Mouse (Mus musculus): Measurements from ENCODE around the gene Btbd6. TPM values are rescaled to one million over a fixed set of nuclear protein-coding genes. Genes with fewer than 3 reads are reported as not detected.

Btbd6 gene
- polyA plus RNA-seq, 1 experiment from 2014 or later = 19.2 TPM

DNA sequence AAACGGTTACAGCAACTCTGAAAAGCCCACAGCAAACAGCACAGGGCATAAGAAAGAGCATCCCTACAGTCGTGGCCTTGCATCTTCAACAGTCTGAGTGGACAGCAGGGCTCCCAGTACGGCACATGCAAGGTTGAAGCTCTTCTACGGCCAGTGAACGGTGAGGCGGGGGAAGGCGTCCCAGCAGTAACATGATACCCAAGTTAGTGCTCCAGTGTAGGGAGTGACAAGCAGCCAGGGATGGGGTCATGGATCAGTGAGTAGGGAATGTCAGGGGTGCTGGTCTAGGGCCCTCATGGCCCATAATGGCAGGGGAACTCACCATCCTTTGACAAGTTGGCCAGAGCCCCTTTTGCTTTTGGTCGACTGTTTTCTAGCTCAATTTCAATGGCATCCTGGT is 7.3 kb upstream of the Btbd6 start:
- WGBS = 66% methylated on average over 8 of the region's 8 CpGs
- peaks cover 47% of the 10 kb centered on the region for H3K36me3 ChIP-seq (ENCODE audit: control insufficient read depth, insufficient read depth, low read length)
- no peaks in the 10 kb centered on the region for H3K27me3 ChIP-seq (ENCODE audit: control insufficient read depth, insufficient read depth, low read length)
- DNase-seq (ENCODE audit: low spot score, missing footprints) (no peak), ATAC-seq (ENCODE audit: low FRiP score) (no peak)
- no peak overlapping the region for H3K4me3 ChIP-seq (ENCODE audit: low read depth, low read length)
- H3K9ac ChIP-seq (ENCODE audit: low read length) = no peak overlapping the region
- H3K9me3 ChIP-seq (ENCODE audit: control insufficient read depth, low read length) = no peaks in the 10 kb centered on the region
- H3K27ac ChIP-seq (ENCODE audit: low read depth, low read length) = no peak overlapping the region
- no peaks in the 10 kb centered on the region for H3K4me1 ChIP-seq (ENCODE audit: control insufficient read depth, insufficient read depth, low read length)
- no peak overlapping the region for H3K4me2 ChIP-seq

DNA sequence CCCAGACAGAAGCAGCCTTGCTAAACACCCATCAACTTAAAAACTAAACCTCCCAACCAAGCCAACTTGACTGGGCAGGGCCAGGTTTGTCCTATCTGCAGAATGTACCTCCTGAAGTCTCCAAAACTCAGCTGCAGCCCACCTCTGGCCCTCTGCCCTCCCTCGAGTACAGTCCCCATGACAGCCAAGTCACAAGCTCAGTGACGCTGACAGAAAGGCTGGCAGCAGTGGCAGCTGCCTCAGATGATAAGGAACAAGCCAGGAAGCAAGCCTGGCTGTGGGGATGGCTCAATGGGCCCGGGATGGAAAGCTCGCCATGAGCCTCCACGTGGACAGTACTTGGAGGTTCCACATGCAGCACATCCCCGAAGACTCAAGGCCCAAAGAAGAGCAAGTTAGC is 6.7 kb upstream of the Btbd6 start:
- no peak for ATAC-seq (ENCODE audit: low FRiP score)

DNA sequence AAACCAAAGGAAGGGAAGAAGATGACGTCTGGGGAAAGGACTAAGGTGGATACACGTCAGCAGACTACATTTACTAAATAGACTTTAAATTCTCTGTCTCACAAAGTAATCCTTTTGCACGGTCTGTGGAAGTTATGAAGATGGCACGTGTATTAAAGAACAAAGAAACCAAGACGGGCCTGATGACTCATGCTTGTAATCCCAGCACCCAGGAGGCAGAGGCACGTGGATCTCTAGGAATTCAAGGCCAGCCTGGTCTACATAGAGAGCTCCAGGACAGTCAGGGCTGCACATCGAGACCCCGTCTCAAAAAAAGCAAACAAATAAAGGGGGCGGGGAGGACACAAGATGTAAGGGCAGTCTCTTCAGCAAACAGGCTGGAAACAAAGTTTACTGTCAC is 1.5 kb upstream of the Btbd6 start:
- ATAC-seq (ENCODE audit: low FRiP score) (no peak), DNase-seq (ENCODE audit: low spot score, missing footprints) (no peak)
- Histone ChIP-seq H3K36me3 (ENCODE audit: control insufficient read depth, insufficient read depth, low read length) (peaks cover 33% of the 10 kb centered on the region), H3K4me3 (ENCODE audit: low read depth, low read length) (no peak overlapping the region), H3K9me3 (ENCODE audit: control insufficient read depth, low read length) (no peaks in the 10 kb centered on the region), H3K4me1 (ENCODE audit: control insufficient read depth, insufficient read depth, low read length) (peaks cover 11% of the 10 kb centered on the region), H3K4me2 (no peak overlapping the region), H3K27me3 (ENCODE audit: control insufficient read depth, insufficient read depth, low read length) (no peaks in the 10 kb centered on the region), H3K9ac (ENCODE audit: low read length) (no peak overlapping the region), H3K27ac (ENCODE audit: low read depth, low read length) (no peak overlapping the region)
- 89% methylated on average over 9 of the region's 9 CpGs for WGBS

More for the DNA sequence above, 6.7 kb upstream of the Btbd6 start:
- H3K4me2 ChIP-seq = no peak overlapping the region
- H3K4me1 ChIP-seq (ENCODE audit: control insufficient read depth, insufficient read depth, low read length) = no peaks in the 10 kb centered on the region
- no peak overlapping the region for H3K27ac ChIP-seq (ENCODE audit: low read depth, low read length)
- no peaks in the 10 kb centered on the region for H3K27me3 ChIP-seq (ENCODE audit: control insufficient read depth, insufficient read depth, low read length)
- no peaks in the 10 kb centered on the region for H3K9me3 ChIP-seq (ENCODE audit: control insufficient read depth, low read length)
- no peak overlapping the region for H3K4me3 ChIP-seq (ENCODE audit: low read depth, low read length)
- H3K36me3 ChIP-seq (ENCODE audit: control insufficient read depth, insufficient read depth, low read length) = peaks cover 44% of the 10 kb centered on the region
- DNase-seq (ENCODE audit: low spot score, missing footprints) = no peak
- WGBS = 88% methylated on average over 6 of the region's 6 CpGs
- H3K9ac ChIP-seq (ENCODE audit: low read length) = no peak overlapping the region

DNA sequence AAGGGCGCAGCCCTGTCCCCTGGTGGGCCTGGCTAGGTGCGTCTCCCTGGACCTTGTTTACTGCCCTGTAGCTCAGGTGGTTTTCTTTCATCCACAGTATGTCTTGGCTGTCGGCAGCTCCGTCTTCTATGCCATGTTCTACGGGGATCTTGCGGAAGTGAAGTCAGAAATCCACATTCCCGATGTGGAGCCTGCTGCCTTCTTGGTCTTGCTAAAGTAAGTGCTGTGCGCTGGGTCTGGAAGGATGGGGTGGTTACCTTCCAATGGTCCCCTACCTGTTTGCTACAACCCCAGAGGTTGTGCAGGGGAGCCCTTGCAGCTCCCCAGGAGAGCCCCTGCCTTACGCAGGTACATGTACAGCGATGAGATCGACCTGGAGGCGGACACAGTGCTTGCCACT is 874 bp downstream of the Btbd6 start:
- H3K27ac ChIP-seq (ENCODE audit: low read depth, low read length) = peak overlapping the region; percentile 58; the same call in 1 of the 2 replicates
- ATAC-seq (ENCODE audit: low FRiP score) (no peak), DNase-seq (ENCODE audit: low spot score, missing footprints) (no peak)
- peak overlapping the region; percentile 51 for H3K4me3 ChIP-seq (ENCODE audit: low read depth, low read length)
- peaks cover 23% of the 10 kb centered on the region for H3K36me3 ChIP-seq (ENCODE audit: control insufficient read depth, insufficient read depth, low read length)
- WGBS = 42% methylated on average over 12 of the region's 12 CpGs
- no peaks in the 10 kb centered on the region for H3K27me3 ChIP-seq (ENCODE audit: control insufficient read depth, insufficient read depth, low read length)
- peak overlapping the region; percentile 81 for H3K9ac ChIP-seq (ENCODE audit: low read length)
- H3K9me3 ChIP-seq (ENCODE audit: control insufficient read depth, low read length) = no peaks in the 10 kb centered on the region
- peak overlapping the region; percentile 92 for H3K4me2 ChIP-seq
- peaks cover 11% of the 10 kb centered on the region for H3K4me1 ChIP-seq (ENCODE audit: control insufficient read depth, insufficient read depth, low read length)

DNA sequence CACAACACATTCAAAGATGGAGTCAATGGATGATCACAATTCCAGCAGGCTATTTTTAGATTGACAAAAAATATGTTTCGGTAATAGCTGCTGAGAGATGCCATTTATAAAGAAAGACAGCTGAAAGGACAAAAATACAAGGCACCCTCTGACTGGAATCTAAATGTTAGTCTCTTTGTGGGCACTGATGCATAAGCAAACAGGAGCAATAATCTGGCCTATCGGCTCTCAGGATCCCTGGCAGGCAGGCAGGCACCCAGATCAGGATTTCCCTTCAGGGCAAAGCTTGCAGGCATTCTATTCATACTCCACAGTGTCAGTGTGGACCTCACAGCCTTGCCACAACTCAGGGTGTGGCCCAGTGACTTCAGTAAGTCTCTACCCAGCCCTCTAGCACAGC is 5.7 kb downstream of the Btbd6 start:
- DNase-seq (ENCODE audit: low spot score, missing footprints) = no peak
- H3K9ac ChIP-seq (ENCODE audit: low read length) = no peak overlapping the region
- WGBS = 79% methylated on average over 2 of the region's 2 CpGs
- ATAC-seq (ENCODE audit: low FRiP score) = no peak
- H3K4me3 ChIP-seq (ENCODE audit: low read depth, low read length) = no peak overlapping the region
- peaks cover 13% of the 10 kb centered on the region for H3K36me3 ChIP-seq (ENCODE audit: control insufficient read depth, insufficient read depth, low read length)
- H3K4me1 ChIP-seq (ENCODE audit: control insufficient read depth, insufficient read depth, low read length) = peaks cover 3% of the 10 kb centered on the region
- H3K27me3 ChIP-seq (ENCODE audit: control insufficient read depth, insufficient read depth, low read length) = no peaks in the 10 kb centered on the region
- H3K4me2 ChIP-seq = no peak overlapping the region
- no peak overlapping the region for H3K27ac ChIP-seq (ENCODE audit: low read depth, low read length)
- H3K9me3 ChIP-seq (ENCODE audit: control insufficient read depth, low read length) = no peaks in the 10 kb centered on the region

DNA sequence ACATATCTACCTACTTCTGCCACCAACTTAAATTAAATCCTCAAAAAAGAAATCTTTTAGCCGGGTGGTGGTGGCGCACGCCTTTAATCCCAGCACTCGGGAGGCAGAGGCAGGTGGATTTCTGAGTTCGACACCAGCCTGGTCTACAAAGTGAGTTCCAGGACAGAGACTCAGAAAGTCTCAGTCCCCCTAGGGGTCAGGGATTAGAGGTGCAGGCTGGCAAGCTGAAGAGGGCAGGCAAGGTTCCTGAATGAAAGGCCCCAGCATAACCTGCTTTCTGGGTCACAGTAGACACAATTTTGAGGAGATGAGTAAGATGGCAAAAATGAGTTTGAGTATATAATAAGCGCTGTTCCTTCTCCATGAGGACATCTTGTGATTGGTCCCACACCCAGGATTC is 9.1 kb downstream of the Btbd6 start:
- H3K9me3 ChIP-seq (ENCODE audit: control insufficient read depth, low read length) = no peaks in the 10 kb centered on the region
- H3K27ac ChIP-seq (ENCODE audit: low read depth, low read length) = no peak overlapping the region
- no peaks in the 10 kb centered on the region for H3K4me1 ChIP-seq (ENCODE audit: control insufficient read depth, insufficient read depth, low read length)
- H3K9ac ChIP-seq (ENCODE audit: low read length) = no peak overlapping the region
- no peak overlapping the region for H3K4me2 ChIP-seq
- no peak overlapping the region for H3K4me3 ChIP-seq (ENCODE audit: low read depth, low read length)
- ATAC-seq (ENCODE audit: low FRiP score) = no peak
- DNase-seq (ENCODE audit: low spot score, missing footprints) = no peak
- no peaks in the 10 kb centered on the region for H3K27me3 ChIP-seq (ENCODE audit: control insufficient read depth, insufficient read depth, low read length)
- H3K36me3 ChIP-seq (ENCODE audit: control insufficient read depth, insufficient read depth, low read length) = peaks cover 5% of the 10 kb centered on the region; the same call in 1 of the 2 replicates
- 95% methylated on average over 6 of the region's 6 CpGs for WGBS

DNA sequence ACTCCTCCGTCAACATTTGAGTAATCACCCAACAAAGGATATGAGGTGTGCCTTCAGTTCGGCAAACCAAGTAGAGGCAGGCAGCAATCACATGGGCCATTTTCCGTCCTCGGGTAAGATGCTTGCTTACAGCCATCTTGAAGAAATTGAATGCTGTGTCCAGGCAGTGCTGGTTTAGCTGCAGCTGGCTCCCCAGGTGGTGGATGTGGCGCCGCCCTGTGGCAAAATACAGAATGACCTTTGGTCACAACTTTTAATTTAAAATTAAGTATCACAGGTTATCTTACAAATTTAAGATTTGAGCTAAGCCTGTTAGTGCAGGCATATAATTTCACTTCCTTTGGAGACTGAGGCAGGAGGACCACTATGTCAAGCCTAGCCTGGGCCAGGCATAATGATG is 11.6 kb downstream of the Btbd6 start:
- H3K4me2 ChIP-seq = no peak overlapping the region
- peaks cover 8% of the 10 kb centered on the region; the same call in 1 of the 2 replicates for H3K36me3 ChIP-seq (ENCODE audit: control insufficient read depth, insufficient read depth, low read length)
- DNase-seq (ENCODE audit: low spot score, missing footprints) = no peak
- WGBS = 71% methylated on average over 6 of the region's 6 CpGs
- no peaks in the 10 kb centered on the region for H3K4me1 ChIP-seq (ENCODE audit: control insufficient read depth, insufficient read depth, low read length)
- no peak overlapping the region for H3K4me3 ChIP-seq (ENCODE audit: low read depth, low read length)
- no peak overlapping the region for H3K9ac ChIP-seq (ENCODE audit: low read length)
- no peak for ATAC-seq (ENCODE audit: low FRiP score)
- no peaks in the 10 kb centered on the region for H3K27me3 ChIP-seq (ENCODE audit: control insufficient read depth, insufficient read depth, low read length)
- no peaks in the 10 kb centered on the region for H3K9me3 ChIP-seq (ENCODE audit: control insufficient read depth, low read length)
- no peak overlapping the region for H3K27ac ChIP-seq (ENCODE audit: low read depth, low read length)

DNA sequence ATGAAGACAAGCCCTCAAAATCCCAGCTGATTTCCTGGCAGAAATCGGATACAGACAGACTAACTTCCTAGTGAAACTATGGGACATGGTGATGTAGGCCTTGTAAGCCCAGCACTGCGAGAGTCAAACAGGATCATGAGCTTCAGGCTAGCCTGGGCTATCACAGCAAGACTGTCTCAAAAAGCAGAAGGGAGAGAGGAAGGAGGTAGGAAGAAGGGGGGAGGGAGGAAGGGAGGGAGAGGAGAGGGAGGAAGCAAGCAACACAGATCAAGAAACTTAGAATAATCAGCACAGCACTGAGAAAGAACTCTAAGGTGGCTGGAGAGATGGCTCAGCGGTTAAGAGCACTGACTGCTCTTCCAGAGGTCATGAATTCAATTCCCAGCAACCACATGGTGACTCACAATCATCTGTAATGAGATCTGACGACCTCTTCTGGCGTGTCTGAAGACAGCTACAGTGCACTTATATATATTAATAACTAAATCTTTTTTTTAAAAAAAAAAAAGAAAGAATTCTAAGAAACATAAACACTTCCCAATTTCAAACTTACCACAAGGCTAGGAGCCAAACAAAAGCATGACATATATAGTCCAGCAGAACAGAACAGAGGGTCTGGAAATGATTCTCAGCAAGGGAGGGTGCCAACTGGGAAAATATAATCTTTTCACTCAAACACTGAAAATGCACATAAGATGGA is 14.6 kb downstream of the Btbd6 start:
- H3K9me3 ChIP-seq (ENCODE audit: control insufficient read depth, low read length) = no peaks in the 10 kb centered on the region
- DNase-seq (ENCODE audit: low spot score, missing footprints) (no peak), ATAC-seq (ENCODE audit: low FRiP score) (no peak)
- peaks cover 8% of the 10 kb centered on the region; the same call in 1 of the 2 replicates for H3K36me3 ChIP-seq (ENCODE audit: control insufficient read depth, insufficient read depth, low read length)
- no peak overlapping the region for H3K4me3 ChIP-seq (ENCODE audit: low read depth, low read length)
- 94% methylated on average over 5 of the region's 5 CpGs for WGBS
- no peak overlapping the region for H3K27ac ChIP-seq (ENCODE audit: low read depth, low read length)
- H3K4me2 ChIP-seq = no peak overlapping the region
- H3K9ac ChIP-seq (ENCODE audit: low read length) = no peak overlapping the region
- no peaks in the 10 kb centered on the region for H3K27me3 ChIP-seq (ENCODE audit: control insufficient read depth, insufficient read depth, low read length)
- no peaks in the 10 kb centered on the region for H3K4me1 ChIP-seq (ENCODE audit: control insufficient read depth, insufficient read depth, low read length)

DNA sequence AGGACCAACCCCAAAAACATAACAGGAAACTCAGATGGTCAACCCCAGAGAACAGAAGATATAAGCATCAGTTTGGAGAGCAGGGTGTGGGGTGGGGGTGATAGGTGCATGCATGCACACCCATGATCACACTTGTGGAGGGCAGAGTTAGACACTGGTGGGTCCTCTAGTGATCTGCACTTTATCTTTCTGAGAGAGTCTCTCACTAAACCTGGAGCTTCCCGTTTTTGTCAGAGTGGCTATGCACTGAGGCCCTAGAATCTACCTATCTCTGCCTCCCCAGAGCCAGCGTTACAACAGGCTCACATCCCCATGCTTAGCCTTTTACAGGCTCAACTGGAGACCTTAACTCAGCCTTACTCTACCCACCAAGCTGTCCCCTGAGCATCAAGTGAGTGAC is 15.2 kb downstream of the Btbd6 start:
- Histone ChIP-seq H3K9ac (ENCODE audit: low read length) (no peak overlapping the region), H3K27ac (ENCODE audit: low read depth, low read length) (no peak overlapping the region), H3K4me1 (ENCODE audit: control insufficient read depth, insufficient read depth, low read length) (no peaks in the 10 kb centered on the region), H3K36me3 (ENCODE audit: control insufficient read depth, insufficient read depth, low read length) (peaks cover 6% of the 10 kb centered on the region; the same call in 1 of the 2 replicates), H3K9me3 (ENCODE audit: control insufficient read depth, low read length) (no peaks in the 10 kb centered on the region), H3K4me3 (ENCODE audit: low read depth, low read length) (no peak overlapping the region), H3K27me3 (ENCODE audit: control insufficient read depth, insufficient read depth, low read length) (no peaks in the 10 kb centered on the region), H3K4me2 (no peak overlapping the region)
- ATAC-seq (ENCODE audit: low FRiP score) (no peak), DNase-seq (ENCODE audit: low spot score, missing footprints) (no peak)
- WGBS = 86% methylated on average over 2 of the region's 2 CpGs

All from midbrain, embryonic 11.5 days (tissue).